Mouse (Mus musculus) limb, embryonic 15.5 days (tissue): ENCODE results near the gene Tmem114. TPM values are rescaled to one million over a fixed set of nuclear protein-coding genes. Genes with fewer than 3 reads are reported as not detected.

Source experiments
- ATAC-seq: fragments of 200-750 bp; cut with Nextera tagmentation; 2 replicates; pipeline ENCODE4 v1.8.0; 2017; ENCODE audit warnings: low read depth, moderate TSS enrichment; ENCODE audit not compliant: insufficient number of reproducible peaks, low FRiP score, low TSS enrichment
- H3K27ac ChIP-seq: fragments of 300-500 bp; sonication (generic); 2 replicates; pipeline ENCODE4 v1.5.1; 2015; ENCODE audit warnings: moderate library complexity, mild to moderate bottlenecking, inconsistent platforms
- H3K27me3 ChIP-seq: fragments of 300-500 bp; sonication (generic); 2 replicates; pipeline ENCODE4 v1.6.1; 2015; ENCODE audit warnings: inconsistent platforms
- H3K36me3 ChIP-seq: fragments of 300-500 bp; sonication (generic); 2 replicates; pipeline ENCODE4 v1.6.1; 2015; ENCODE audit warnings: inconsistent platforms
- H3K4me1 ChIP-seq: fragments of 300-500 bp; sonication (generic); 2 replicates; pipeline ENCODE4 v1.6.1; 2015; ENCODE audit warnings: inconsistent platforms
- H3K4me2 ChIP-seq: fragments of 300-500 bp; sonication (generic); 2 replicates; pipeline ENCODE4 v1.6.1; 2015; ENCODE audit warnings: mild to moderate bottlenecking, inconsistent platforms
- H3K4me3 ChIP-seq: fragments of 300-500 bp; sonication (generic); 2 replicates; pipeline ENCODE4 v1.5.1; 2015; ENCODE audit warnings: mild to moderate bottlenecking, inconsistent platforms
- H3K9ac ChIP-seq: fragments of 300-500 bp; sonication (generic); 2 replicates; pipeline ENCODE4 v1.6.1; 2015; ENCODE audit warnings: inconsistent platforms
- H3K9me3 ChIP-seq: fragments of 300-500 bp; sonication (generic); 2 replicates; pipeline ENCODE4 v1.6.1; 2016; ENCODE audit warnings: inconsistent platforms
- WGBS: fragments of 180-500 bp; shearing (Covaris S2); methylation state at CpG from one replicate; pipeline ENCODE4 v1.1.7; 2015; 5-methylcytosine and 5-hydroxymethylcytosine counted together
- polyA plus RNA-seq: library from polyadenylated mRNA; unstranded; fragments of >200 nt; fragmentation: Nextera tagmentation; extraction: Ambion mirVana; gene quantifications from 2 replicates; pipeline ENCODE4 v1.2.1, GENCODE M21; 2015

The Tmem114 gene
- 0.12 TPM in 1 of 2 replicates, not detected in the other for polyA plus RNA-seq

- no peaks in the 10 kb centered on the region for H3K9me3 ChIP-seq
- peak within 1 kb of the TSS; percentile 18; the same call in 1 of the 2 replicates for H3K9ac ChIP-seq
- under 1% methylated on average over 16 of the region's 16 CpGs for WGBS
- no peak within 1 kb of the TSS for H3K27ac ChIP-seq
- H3K27me3 ChIP-seq = peaks cover 56% of the 10 kb centered on the region
- ATAC-seq = no peak
- H3K4me3 ChIP-seq = peak within 1 kb of the TSS; percentile 36
- peaks cover 12% of the 10 kb centered on the region for H3K4me1 ChIP-seq
- peak within 1 kb of the TSS; percentile 61 for H3K4me2 ChIP-seq
- no peaks in the 10 kb centered on the region for H3K36me3 ChIP-seq
These were observed at the start of gene Tmem114 for GRCm38 (mm10) chr16:8424971-8425330. Gene Tmem114, minus strand, starts transcription at chr16:8425136.

GRCm38 (mm10) chr16:8470603-8471481 is 45.9 kb upstream of the Tmem114 start, which contains the start of gene Mettl22:
Gene Mettl22, plus strand, starts transcription at chr16:8470788.
- Histone ChIP-seq H3K9me3 (no peaks in the 10 kb centered on the region), H3K4me1 (peaks cover 12% of the 10 kb centered on the region), H3K4me2 (peak within 1 kb of the TSS; percentile 70), H3K27ac (peak within 1 kb of the TSS; percentile 90), H3K36me3 (peaks cover 4% of the 10 kb centered on the region; the same call in 1 of the 2 replicates), H3K9ac (peak within 1 kb of the TSS; percentile 61), H3K4me3 (peak within 1 kb of the TSS; percentile 71), H3K27me3 (no peaks in the 10 kb centered on the region)
- under 1% methylated on average over 48 of the region's 48 CpGs for WGBS
- ATAC-seq = peak; percentile 92

- WGBS = 81% methylated on average over 2 of the region's 2 CpGs
- Histone ChIP-seq H3K4me2 (peak overlapping the region; percentile 70), H3K4me1 (peaks cover 12% of the 10 kb centered on the region), H3K27ac (no peak overlapping the region), H3K36me3 (no peaks in the 10 kb centered on the region), H3K9me3 (no peaks in the 10 kb centered on the region), H3K9ac (no peak overlapping the region), H3K4me3 (peak overlapping the region; percentile 71), H3K27me3 (no peaks in the 10 kb centered on the region)
- no peak for ATAC-seq
These were observed 45.2 kb upstream of the Tmem114 start for GRCm38 (mm10) chr16:8470132-8470531.

- H3K9me3 ChIP-seq = no peaks in the 10 kb centered on the region
- no peak overlapping the region for H3K27ac ChIP-seq
- 28% methylated on average over 6 of the region's 6 CpGs for WGBS
- no peaks in the 10 kb centered on the region; the same call in 1 of the 2 replicates for H3K27me3 ChIP-seq
- ATAC-seq = no peak
- H3K4me3 ChIP-seq = no peak overlapping the region
- no peaks in the 10 kb centered on the region for H3K4me1 ChIP-seq
- H3K9ac ChIP-seq = no peak overlapping the region
- H3K36me3 ChIP-seq = no peaks in the 10 kb centered on the region
- no peak overlapping the region for H3K4me2 ChIP-seq
These were observed 34.2 kb upstream of the Tmem114 start for GRCm38 (mm10) chr16:8459098-8459497.

GRCm38 (mm10) chr16:8458391-8458790 is 33.5 kb upstream of the Tmem114 start:
- 87% methylated on average over 4 of the region's 4 CpGs for WGBS
- no peak overlapping the region for H3K27ac ChIP-seq

GRCm38 (mm10) chr16:8455221-8455620 is 30.3 kb upstream of the Tmem114 start:
- Histone ChIP-seq H3K36me3 (no peaks in the 10 kb centered on the region), H3K27me3 (no peaks in the 10 kb centered on the region; the same call in 1 of the 2 replicates), H3K4me2 (no peak overlapping the region), H3K4me1 (no peaks in the 10 kb centered on the region), H3K27ac (no peak overlapping the region), H3K9ac (no peak overlapping the region), H3K9me3 (no peaks in the 10 kb centered on the region), H3K4me3 (no peak overlapping the region)
- 44% methylated on average over 2 of the region's 2 CpGs for WGBS
- no peak for ATAC-seq

More at GRCm38 (mm10) chr16:8458391-8458790, 33.5 kb upstream of the Tmem114 start:
- no peak overlapping the region for H3K4me2 ChIP-seq
- no peak overlapping the region for H3K4me3 ChIP-seq
- no peaks in the 10 kb centered on the region for H3K36me3 ChIP-seq
- no peak for ATAC-seq
- no peak overlapping the region for H3K9ac ChIP-seq
- H3K4me1 ChIP-seq = no peaks in the 10 kb centered on the region
- no peaks in the 10 kb centered on the region; the same call in 1 of the 2 replicates for H3K27me3 ChIP-seq
- no peaks in the 10 kb centered on the region for H3K9me3 ChIP-seq

GRCm38 (mm10) chr16:8453301-8453700 is 28.4 kb upstream of the Tmem114 start:
- H3K4me3 ChIP-seq = no peak overlapping the region
- H3K4me2 ChIP-seq = no peak overlapping the region
- no peaks in the 10 kb centered on the region for H3K9me3 ChIP-seq
- H3K27me3 ChIP-seq = no peaks in the 10 kb centered on the region; the same call in 1 of the 2 replicates
- H3K9ac ChIP-seq = no peak overlapping the region
- no peaks in the 10 kb centered on the region for H3K4me1 ChIP-seq
- H3K27ac ChIP-seq = no peak overlapping the region
- H3K36me3 ChIP-seq = no peaks in the 10 kb centered on the region
- 73% methylated on average over 2 of the region's 2 CpGs for WGBS
- no peak for ATAC-seq

GRCm38 (mm10) chr16:8446256-8446655 is 21.3 kb upstream of the Tmem114 start:
- ATAC-seq = no peak
- no peaks in the 10 kb centered on the region for H3K27me3 ChIP-seq
- no peak overlapping the region for H3K27ac ChIP-seq
- H3K4me2 ChIP-seq = no peak overlapping the region
- no peaks in the 10 kb centered on the region for H3K36me3 ChIP-seq
- WGBS = 74% methylated on average over 6 of the region's 6 CpGs
- H3K4me3 ChIP-seq = no peak overlapping the region
- H3K4me1 ChIP-seq = 0 out of 2 replicates have a peak, but pooled peaks cover 8% of the 10 kb centered on the region
- H3K9ac ChIP-seq = no peak overlapping the region
- H3K9me3 ChIP-seq = no peaks in the 10 kb centered on the region

- ATAC-seq = no peak
- 0 out of 2 replicates have a peak, but pooled peaks cover 8% of the 10 kb centered on the region for H3K4me1 ChIP-seq
- H3K9ac ChIP-seq = no peak overlapping the region
- H3K4me2 ChIP-seq = no peak overlapping the region
- no peaks in the 10 kb centered on the region for H3K36me3 ChIP-seq
- H3K27ac ChIP-seq = no peak overlapping the region
- no peak overlapping the region for H3K4me3 ChIP-seq
- H3K9me3 ChIP-seq = no peaks in the 10 kb centered on the region
- WGBS = 73% methylated on average over 7 of the region's 7 CpGs
- no peaks in the 10 kb centered on the region for H3K27me3 ChIP-seq
These were observed 20.0 kb upstream of the Tmem114 start for GRCm38 (mm10) chr16:8444911-8445310.

GRCm38 (mm10) chr16:8432616-8433015 is 7.7 kb upstream of the Tmem114 start:
- no peak overlapping the region for H3K9ac ChIP-seq
- no peaks in the 10 kb centered on the region for H3K36me3 ChIP-seq
- H3K27ac ChIP-seq = no peak overlapping the region
- WGBS = 84% methylated on average over 3 of the region's 3 CpGs
- H3K4me3 ChIP-seq = no peak overlapping the region
- no peak overlapping the region for H3K4me2 ChIP-seq
- no peaks in the 10 kb centered on the region for H3K4me1 ChIP-seq
- no peak for ATAC-seq
- H3K27me3 ChIP-seq = peaks cover 1% of the 10 kb centered on the region; the same call in 1 of the 2 replicates
- no peaks in the 10 kb centered on the region for H3K9me3 ChIP-seq

- Histone ChIP-seq H3K27me3 (peaks cover 29% of the 10 kb centered on the region), H3K9ac (no peak overlapping the region), H3K9me3 (no peaks in the 10 kb centered on the region), H3K4me3 (no peak overlapping the region), H3K4me1 (peaks cover 6% of the 10 kb centered on the region), H3K4me2 (no peak overlapping the region), H3K36me3 (no peaks in the 10 kb centered on the region), H3K27ac (no peak overlapping the region)
- ATAC-seq = no peak
- WGBS = 74% methylated on average over 4 of the region's 4 CpGs
These were observed 4.6 kb upstream of the Tmem114 start for GRCm38 (mm10) chr16:8429531-8429930.

- H3K9ac ChIP-seq = no peak overlapping the region
- H3K9me3 ChIP-seq = no peaks in the 10 kb centered on the region
- no peak overlapping the region for H3K4me3 ChIP-seq
- H3K27me3 ChIP-seq = peaks cover 56% of the 10 kb centered on the region
- no peak overlapping the region for H3K4me2 ChIP-seq
- H3K4me1 ChIP-seq = peaks cover 12% of the 10 kb centered on the region
- H3K27ac ChIP-seq = no peak overlapping the region
- 83% methylated on average over 5 of the region's 5 CpGs for WGBS
- no peak for ATAC-seq
- H3K36me3 ChIP-seq = no peaks in the 10 kb centered on the region
These were observed 800 bp upstream of the Tmem114 start for GRCm38 (mm10) chr16:8425736-8426135.
